Mouse (Mus musculus): ENCODE measurements around the gene Nploc4.
A peak's percentile ranks its signal among the peaks of the same experiment; 100 is the strongest.

DNA sequence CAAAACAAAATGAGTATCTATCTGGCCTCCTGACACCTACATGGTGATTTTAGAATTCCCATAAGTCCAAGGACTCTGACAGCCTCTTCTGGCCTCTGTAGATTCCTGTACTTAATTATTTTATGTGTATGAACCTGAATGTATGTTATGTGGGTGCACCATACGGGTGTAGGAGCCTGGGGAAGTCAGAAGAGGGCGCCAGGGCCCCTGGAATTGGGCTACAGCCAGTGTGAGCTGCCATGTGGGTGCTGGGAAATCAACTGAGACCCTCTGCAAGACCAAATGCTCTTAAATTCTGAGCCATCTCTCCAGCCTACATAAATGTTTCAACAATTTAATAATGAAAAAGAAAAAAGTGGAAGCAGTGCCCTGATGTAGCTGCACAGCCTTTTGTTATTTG lies 100.1 kb downstream of the Nploc4 start:
- peak; percentile 20 for TF ChIP-seq CTCF (IDR thresholded peaks at IDR 0.05; ENCODE audit: low read depth, low read length)
- no peak for TF ChIP-seq EP300 (IDR thresholded peaks at IDR 0.05; ENCODE audit: insufficient read depth, low read depth, low read length)
